Mouse (Mus musculus): Measurements from ENCODE around the gene Plekhm2.

Gene Plekhm2

GRCm38 (mm10) chr4:141664799-141665198 lies at the start of gene Plekhm2:
Gene Plekhm2, minus strand, starts transcription at chr4:141664899.
- no peak for DNase-seq

- no peak for DNase-seq
Observed at GRCm38 (mm10) chr4:141713598-141714142, 49.0 kb upstream of the Plekhm2 start.

GRCm38 (mm10) chr4:141711250-141711649 lies 46.6 kb upstream of the Plekhm2 start:
- no peak for DNase-seq

GRCm38 (mm10) chr4:141708971-141709370 lies 44.3 kb upstream of the Plekhm2 start:
- no peak for DNase-seq

GRCm38 (mm10) chr4:141708005-141708404 lies 43.3 kb upstream of the Plekhm2 start:
- DNase-seq, result no peak

- no peak for DNase-seq
Observed at GRCm38 (mm10) chr4:141705331-141705730, 40.6 kb upstream of the Plekhm2 start.

- no peak for DNase-seq
Observed at GRCm38 (mm10) chr4:141704625-141705024, 39.9 kb upstream of the Plekhm2 start.

DNA sequence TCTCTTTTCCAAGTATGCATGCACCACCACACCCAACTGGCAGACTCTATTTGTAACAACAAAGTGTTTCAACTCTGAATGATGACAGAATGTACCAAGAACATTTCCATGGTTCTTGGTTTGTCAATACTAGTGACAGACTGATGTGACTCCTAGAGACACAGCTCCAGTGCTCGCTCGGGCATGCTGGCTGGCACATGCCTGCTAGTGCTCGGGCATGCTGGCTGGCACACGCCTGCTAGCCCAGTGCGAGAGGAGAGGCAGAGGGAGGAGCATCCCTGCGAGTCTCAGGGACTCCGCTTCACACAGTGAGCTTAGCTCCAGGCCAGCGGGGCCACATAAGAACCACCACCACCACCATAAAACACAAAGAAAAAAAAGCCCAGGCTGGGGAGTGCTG lies 30.0 kb upstream of the Plekhm2 start:
- DNase-seq, result no peak

GRCm38 (mm10) chr4:141688505-141688904 lies 23.8 kb upstream of the Plekhm2 start:
- DNase-seq, result no peak

GRCm38 (mm10) chr4:141686525-141686924 lies 21.8 kb upstream of the Plekhm2 start:
- DNase-seq, result no peak

- DNase-seq, result no peak
Observed at GRCm38 (mm10) chr4:141686093-141686492, 21.4 kb upstream of the Plekhm2 start.

DNA sequence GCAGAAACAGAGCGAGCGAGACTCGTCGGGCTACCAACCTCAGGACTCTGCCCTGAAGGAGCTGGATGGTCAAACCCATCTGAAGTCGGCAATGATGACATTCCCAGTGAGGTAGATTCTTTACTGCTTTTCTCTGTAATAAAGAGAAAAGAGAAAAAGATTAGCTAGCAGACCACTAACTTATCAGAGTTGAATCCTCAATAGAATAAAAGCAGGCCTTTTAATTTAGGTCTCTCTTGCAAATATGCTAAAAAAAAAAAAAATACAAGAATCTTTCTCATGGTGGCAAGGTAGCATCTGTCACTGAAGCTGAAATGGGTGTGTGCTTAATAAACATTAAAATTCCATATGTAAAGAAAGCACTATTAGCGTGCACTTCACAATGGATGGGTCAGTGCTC lies 20.8 kb upstream of the Plekhm2 start, which contains the start of gene Rsc1a1:
Gene Rsc1a1, minus strand, starts transcription at position 101 of the 400 bp plus-strand sequence.
- DNase-seq, result no peak

DNA sequence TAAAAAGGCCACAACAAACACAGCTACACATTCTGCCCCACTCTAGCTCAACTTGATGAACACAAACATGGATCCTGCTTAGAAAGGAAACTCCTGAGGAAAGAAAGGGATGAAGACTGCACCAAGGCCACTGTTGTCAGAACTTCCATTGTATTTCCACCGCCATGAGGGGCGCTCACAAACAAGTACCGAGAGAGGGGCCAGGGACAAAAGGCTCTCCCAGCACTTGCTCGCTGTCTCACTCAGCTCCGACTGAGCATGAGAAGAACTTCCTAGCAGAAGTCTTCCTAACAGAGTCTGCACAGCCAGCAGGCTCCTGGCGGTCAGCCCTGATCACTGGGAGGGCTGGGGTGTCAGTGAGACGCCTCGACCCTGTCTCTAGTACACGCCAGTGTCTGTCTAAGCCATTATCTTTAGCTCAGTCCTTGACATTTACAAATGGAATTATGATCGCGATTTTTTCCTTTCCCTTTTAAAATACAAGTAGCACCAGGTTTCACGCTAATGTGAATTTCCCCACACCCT lies 18.1 kb upstream of the Plekhm2 start:
- DNase-seq, result no peak

DNA sequence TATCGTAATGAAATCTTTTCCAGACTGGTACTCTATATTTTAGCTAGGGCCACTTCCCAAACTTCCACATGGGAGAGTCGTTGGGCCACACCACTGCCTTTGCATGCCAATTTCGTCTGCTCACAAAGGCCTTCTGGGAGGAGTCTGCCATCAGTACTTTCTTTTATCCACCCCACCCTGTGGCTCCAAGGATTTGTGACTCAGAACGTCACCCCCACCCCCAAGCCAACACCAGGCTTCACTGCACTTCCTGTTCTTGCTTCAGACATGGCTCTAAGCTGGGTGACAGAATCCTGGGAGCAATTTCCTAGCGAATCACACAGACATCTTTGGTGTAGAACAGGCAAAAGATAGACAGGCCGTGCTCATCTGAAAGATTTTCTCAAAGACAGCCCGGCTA lies 17.1 kb upstream of the Plekhm2 start:
- no peak for DNase-seq

DNA sequence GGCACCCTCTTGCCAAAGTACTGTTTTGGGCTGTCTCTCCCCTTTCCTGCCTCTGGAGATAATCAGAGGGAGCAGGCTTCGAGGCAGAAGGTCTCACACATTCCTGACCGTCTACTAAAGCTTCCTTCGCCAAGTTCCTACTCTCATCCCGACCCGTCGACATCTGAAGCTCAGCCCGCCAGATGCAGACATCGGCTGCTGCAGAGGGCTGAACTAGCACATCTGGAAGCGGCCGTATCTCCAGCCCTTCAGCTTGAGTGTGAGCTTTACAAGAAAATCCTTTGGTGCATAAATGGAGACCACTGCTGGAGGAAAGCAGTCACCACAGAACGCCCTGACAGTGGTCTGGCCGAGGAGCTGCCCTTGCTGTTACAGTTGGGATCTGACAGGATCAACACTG lies 16.2 kb upstream of the Plekhm2 start:
- no peak for DNase-seq

DNA sequence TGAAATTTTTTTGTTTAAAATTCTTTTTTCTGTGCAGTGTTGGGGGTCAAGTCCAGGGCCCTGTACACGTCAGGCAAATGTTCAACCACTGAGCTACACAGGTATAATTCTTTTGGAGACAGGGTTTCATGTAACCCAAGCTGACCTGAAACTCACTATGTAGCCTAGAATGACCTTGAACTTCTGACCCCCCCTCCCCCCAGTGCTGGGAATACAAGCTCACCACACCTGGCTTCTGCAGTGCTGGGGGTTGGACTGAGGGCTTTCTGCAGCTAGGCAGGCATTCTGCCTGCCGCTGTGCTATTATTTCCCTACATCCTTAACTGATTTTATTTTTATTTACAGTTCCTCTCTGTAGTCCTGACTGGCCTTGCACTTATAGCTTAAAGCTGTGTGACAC lies 14.3 kb upstream of the Plekhm2 start:
- DNase-seq, result no peak

DNA sequence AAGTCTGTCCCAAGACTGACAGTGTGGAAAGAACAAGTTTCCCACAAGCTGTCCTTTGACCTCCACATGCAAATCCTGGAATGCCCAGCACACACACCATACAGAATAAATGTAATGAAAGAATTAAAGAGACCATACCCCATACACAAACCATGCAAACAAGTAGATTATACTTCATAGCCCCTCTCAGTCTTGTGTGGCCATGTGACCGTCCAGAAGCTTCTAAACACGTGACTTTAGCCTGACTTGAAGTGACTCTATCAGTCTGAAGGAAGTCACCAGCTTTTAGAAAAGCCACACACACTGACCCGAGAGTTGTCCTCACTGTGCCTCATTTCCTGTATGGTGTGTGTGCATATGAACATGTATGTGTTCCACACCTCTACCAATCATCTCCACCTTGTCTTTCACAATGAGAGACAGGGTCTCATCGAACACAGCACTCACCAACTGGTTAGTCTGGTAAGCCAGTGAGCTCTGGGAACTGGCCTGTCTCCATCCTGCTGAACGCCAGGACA lies 11.8 kb upstream of the Plekhm2 start:
- DNase-seq, result no peak

GRCm38 (mm10) chr4:141672325-141672724 lies 7.6 kb upstream of the Plekhm2 start:
- no peak for DNase-seq

GRCm38 (mm10) chr4:141671389-141671788 lies 6.7 kb upstream of the Plekhm2 start:
- DNase-seq, result no peak

DNA sequence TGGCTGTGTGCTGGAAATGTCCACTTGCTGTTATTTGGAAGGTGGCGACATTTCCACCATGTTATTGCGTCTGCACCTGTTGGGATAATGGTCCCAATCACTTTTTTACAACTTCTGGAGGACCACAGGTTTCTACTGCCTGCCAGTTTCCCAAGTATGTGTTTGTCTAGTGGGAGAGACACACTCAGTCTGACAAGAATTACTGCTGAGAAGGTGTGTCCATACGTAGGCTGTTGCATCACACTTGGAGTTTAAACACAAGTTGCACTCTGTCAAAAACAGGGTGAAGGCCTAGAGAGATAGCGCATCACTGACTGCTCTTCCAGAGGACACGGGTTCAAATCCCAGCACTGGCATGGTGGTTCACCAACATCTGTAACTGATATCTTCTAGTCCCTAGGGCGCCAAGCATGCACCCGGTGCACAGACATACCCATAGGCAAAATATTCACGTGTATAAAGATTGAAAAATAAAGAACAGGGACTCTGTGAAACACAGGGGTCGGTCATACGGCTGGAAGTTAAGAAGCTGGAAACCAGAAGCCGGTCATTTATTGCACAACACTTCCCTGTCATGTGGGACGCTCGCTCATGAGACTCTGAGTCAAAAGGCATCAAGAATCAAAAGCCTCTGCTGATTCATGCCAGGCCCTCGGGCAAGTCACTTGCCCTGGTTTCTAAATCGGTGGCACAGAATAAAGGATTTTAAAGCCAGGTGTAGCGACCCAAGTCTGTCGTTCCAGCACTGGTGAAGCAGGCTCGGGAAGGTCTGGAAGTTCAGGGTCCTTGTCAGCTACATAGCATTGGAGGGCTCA lies 5.4 kb upstream of the Plekhm2 start:
- no peak for DNase-seq

- DNase-seq, result peak; percentile 72 to 80
Observed at GRCm38 (mm10) chr4:141664011-141664745, 521 bp downstream of the Plekhm2 start.

DNA sequence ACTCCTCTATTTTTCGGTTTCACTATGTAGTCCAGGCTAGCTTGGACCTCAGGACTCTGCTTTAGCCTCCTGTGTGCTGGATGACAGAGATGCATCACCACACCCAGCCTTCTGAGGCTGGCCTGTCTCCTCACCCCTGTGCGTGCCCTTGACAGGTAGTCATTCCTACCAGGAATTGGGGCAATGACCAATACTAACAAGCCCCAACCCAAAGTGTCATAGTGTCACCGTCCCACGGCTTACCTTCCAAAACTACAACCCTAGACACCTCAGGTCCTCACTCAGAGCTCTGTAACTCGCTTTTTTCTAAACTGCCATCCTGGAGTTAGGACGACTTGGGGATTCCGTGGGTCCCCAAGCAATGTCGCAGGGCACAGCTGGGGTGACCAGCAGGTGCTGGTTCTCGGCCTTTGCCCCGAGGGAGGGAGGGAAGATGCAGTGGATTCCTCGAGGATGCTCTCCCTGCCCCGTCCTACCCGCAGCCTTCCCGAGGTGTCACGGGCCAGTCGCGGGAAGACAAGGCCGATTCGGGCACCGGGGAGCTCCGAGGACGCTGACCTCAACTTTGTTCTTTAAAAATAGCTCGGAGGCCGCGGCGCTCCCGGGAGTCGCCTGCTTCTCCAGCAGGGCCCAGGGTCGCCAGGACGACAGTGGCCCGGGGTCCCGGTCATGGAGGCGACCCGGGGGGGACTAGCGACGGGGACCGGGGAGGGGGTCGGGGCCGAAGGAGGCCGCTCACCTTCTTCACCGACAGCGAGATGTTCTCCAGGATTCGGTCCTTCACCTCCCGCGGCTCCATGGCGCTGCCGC lies 1.4 kb downstream of the Plekhm2 start:
- peak in 1 of 2 experiments; percentile 24 for DNase-seq

Measured in thymus, postnatal 36 days (tissue).